Mouse (Mus musculus): Measurements from ENCODE around the gene Arrb2.

The Arrb2 gene

GRCm38 (mm10) chr11:70437426-70437825 is 5.0 kb downstream of the Arrb2 start:
- no peak for TF ChIP-seq GATA4 (IDR thresholded peaks at IDR 0.05; ENCODE audit: insufficient replicate concordance, low read length)

- no peak for TF ChIP-seq GATA4 (IDR thresholded peaks at IDR 0.05; ENCODE audit: insufficient replicate concordance, low read length)
Observed at GRCm38 (mm10) chr11:70438728-70439374, 6.4 kb downstream of the Arrb2 start.

- TF ChIP-seq GATA4 (IDR thresholded peaks at IDR 0.05; ENCODE audit: insufficient replicate concordance, low read length), result no peak
Observed at GRCm38 (mm10) chr11:70440637-70441036, 8.2 kb downstream of the Arrb2 start.

- no peak for TF ChIP-seq GATA4 (IDR thresholded peaks at IDR 0.05; ENCODE audit: insufficient replicate concordance, low read length)
Observed at GRCm38 (mm10) chr11:70441882-70442281, 9.4 kb downstream of the Arrb2 start.

GRCm38 (mm10) chr11:70443964-70444363 is 11.5 kb downstream of the Arrb2 start:
- TF ChIP-seq GATA4 (IDR thresholded peaks at IDR 0.05; ENCODE audit: insufficient replicate concordance, low read length), result no peak

GRCm38 (mm10) chr11:70444667-70445066 is 12.2 kb downstream of the Arrb2 start:
- no peak for TF ChIP-seq GATA4 (IDR thresholded peaks at IDR 0.05; ENCODE audit: insufficient replicate concordance, low read length)

GRCm38 (mm10) chr11:70446756-70447155 is 14.3 kb downstream of the Arrb2 start:
- no peak for TF ChIP-seq GATA4 (IDR thresholded peaks at IDR 0.05; ENCODE audit: insufficient replicate concordance, low read length)

GRCm38 (mm10) chr11:70447373-70447772 is 14.9 kb downstream of the Arrb2 start:
- no peak for TF ChIP-seq GATA4 (IDR thresholded peaks at IDR 0.05; ENCODE audit: insufficient replicate concordance, low read length)

- TF ChIP-seq GATA4 (IDR thresholded peaks at IDR 0.05; ENCODE audit: insufficient replicate concordance, low read length), result no peak
Observed at GRCm38 (mm10) chr11:70450926-70451325, 18.5 kb downstream of the Arrb2 start.

GRCm38 (mm10) chr11:70451797-70452498 is 19.5 kb downstream of the Arrb2 start, which contains the start of gene Med11:
Med11 (plus strand) TSS chr11:70451919.
- peak; percentile 8; the same call in 1 of the 2 replicates for TF ChIP-seq GATA4 (IDR thresholded peaks at IDR 0.05; ENCODE audit: insufficient replicate concordance, low read length)

- TF ChIP-seq GATA4 (IDR thresholded peaks at IDR 0.05; ENCODE audit: insufficient replicate concordance, low read length), result no peak
Observed at GRCm38 (mm10) chr11:70453261-70454044, 21.0 kb downstream of the Arrb2 start.

GRCm38 (mm10) chr11:70458688-70459600 is 26.5 kb downstream of the Arrb2 start, which contains the start of gene Zmynd15:
Zmynd15 (plus strand) TSS chr11:70459433.
- TF ChIP-seq GATA4 (IDR thresholded peaks at IDR 0.05; ENCODE audit: insufficient replicate concordance, low read length), result no peak

- no peak for TF ChIP-seq GATA4 (IDR thresholded peaks at IDR 0.05; ENCODE audit: insufficient replicate concordance, low read length)
Observed at GRCm38 (mm10) chr11:70459601-70460101, 27.2 kb downstream of the Arrb2 start, which contains the start of gene Cxcl16. Cxcl16 (minus strand) TSS chr11:70459984.

GRCm38 (mm10) chr11:70463970-70464369 is 31.5 kb downstream of the Arrb2 start:
- no peak for TF ChIP-seq GATA4 (IDR thresholded peaks at IDR 0.05; ENCODE audit: insufficient replicate concordance, low read length)

Data from liver, adult (tissue).